Mouse (Mus musculus) G1E (cell line): ENCODE results near the gene C1qb.

ENCODE experiments used
- CTCF ChIP-seq: IDR thresholded peaks from 2 replicates; pipeline ENCODE4 v1.5.1; 2012; ENCODE audit warnings: low read depth, low read length, inconsistent platforms, mixed read lengths
- GATA1 ChIP-seq: IDR thresholded peaks from 2 replicates; pipeline ENCODE4 v1.6.1; 2012; ENCODE audit warnings: borderline replicate concordance, low read length, inconsistent platforms, mixed read lengths

GRCm38 (mm10) chr4:136895861-136896260, 9.9 kb upstream of the C1qb start:
- TF ChIP-seq CTCF (no peak), GATA1 (no peak)
